ENCODE assay signal across 21 mouse cellular contexts in genomic region chr11:114322627-114323026, GRCm38 (mm10).
A peak's percentile ranks its signal among the peaks of the same experiment; 100 is the strongest.
DNase-seq lines count a peak whose midpoint lies in the region; ATAC-seq and TF ChIP-seq lines count a peak whose summit lies in the region.
"Had no signal": no experiment of that assay in that cellular context is flagged by ENCODE, and none has a peak within 500 bp of the region (broad histone marks: within the 10 kb centered on the region; RNA-seq: fewer than 3 reads in every experiment).

No protein-coding gene starts in this region.

- H3K4me3 ChIP-seq in heart, embryonic 15.5 days, result no peak overlapping the region
- no peak overlapping the region for H3K4me3 ChIP-seq in thymus, adult 2 months (ENCODE audit: control insufficient read depth, insufficient read depth, low read length)
- H3K4me3 ChIP-seq in liver, embryonic 16.5 days (ENCODE audit: low read depth, low read length), result no peak overlapping the region
- no peak overlapping the region for H3K4me3 ChIP-seq in lung, postnatal 0 days (ENCODE audit: low read depth, low read length)
- H3K4me3 ChIP-seq: forebrain, embryonic 12.5 days; megakaryocyte, embryonic 14.5 days; midbrain, embryonic 15.5 days; myocyte; neural tube, embryonic 15.5 days; stomach, embryonic 15.5 days had no signal

- H3K27ac ChIP-seq in heart, embryonic 15.5 days, result no peak overlapping the region
- H3K27ac ChIP-seq in thymus, adult 2 months (ENCODE audit: control insufficient read depth, insufficient read depth, low read length), result no peak overlapping the region
- H3K27ac ChIP-seq in liver, embryonic 16.5 days (ENCODE audit: low read length), result no peak overlapping the region
- H3K27ac ChIP-seq in lung, postnatal 0 days (ENCODE audit: low read length), result no peak overlapping the region
- H3K27ac ChIP-seq: forebrain, embryonic 12.5 days; midbrain, embryonic 15.5 days; neural tube, embryonic 15.5 days; stomach, embryonic 15.5 days had no signal

- no peak for DNase-seq in heart, postnatal 14 days
- peak; percentile 18 for DNase-seq in thymus, postnatal 4 days
- no peak for DNase-seq in thymus, adult 2 months
- DNase-seq in retina, embryonic 14.5 days (ENCODE audit: low spot score), result no peak
- no peak for DNase-seq in adrenal gland, postnatal 14 days
- DNase-seq in lung, postnatal 0 days (ENCODE audit: low spot score), result no peak
- DNase-seq: cerebellum, adult 8-10 months; gastrocnemius, postnatal 14 days; heart, postnatal 10 days; kidney, adult 11 months; right cerebral cortex, postnatal 14 days; thymus, adult 18-20 months had no signal

- TF ChIP-seq EP300 in lung, postnatal 0 days (IDR thresholded peaks at IDR 0.05), result no peak

- no peak for TF ChIP-seq POLR2A in thymus, adult 2 months (IDR thresholded peaks at IDR 0.05; ENCODE audit: control insufficient read depth, extremely low read depth, insufficient read depth, low read length, poor library complexity)

- 70% methylated on average over 4 of the region's 4 CpGs for WGBS in heart, embryonic 15.5 days
- 7% methylated on average over 4 of the region's 4 CpGs for WGBS in thymus, adult 2 months
- WGBS in liver, embryonic 16.5 days (ENCODE audit: insufficient replicate concordance), result 21% methylated on average over 4 of the region's 4 CpGs
- 77% methylated on average over 4 of the region's 4 CpGs for WGBS in lung, postnatal 0 days

- H3K4me1 ChIP-seq in heart, embryonic 15.5 days (replicated peaks), result peaks cover 3% of the 10 kb centered on the region; the same call in 1 of the 2 replicates
- peaks cover 24% of the 10 kb centered on the region for H3K4me1 ChIP-seq in thymus, adult 2 months (replicated peaks; ENCODE audit: control insufficient read depth, insufficient read depth, low read length)
- no peaks in the 10 kb centered on the region for H3K4me1 ChIP-seq in liver, embryonic 16.5 days (ENCODE audit: control insufficient read depth, low read depth, low read length)
- no peaks in the 10 kb centered on the region for H3K4me1 ChIP-seq in lung, postnatal 0 days (ENCODE audit: insufficient read depth, low read depth, low read length)
- H3K4me1 ChIP-seq: stomach, embryonic 15.5 days had no signal

- no peaks in the 10 kb centered on the region for H3K9me3 ChIP-seq in heart, embryonic 15.5 days (replicated peaks)
- H3K9me3 ChIP-seq in liver, embryonic 16.5 days (replicated peaks; ENCODE audit: control insufficient read depth, low read length), result no peaks in the 10 kb centered on the region
- H3K9me3 ChIP-seq in lung, postnatal 0 days (ENCODE audit: low read length), result no peaks in the 10 kb centered on the region
- H3K9me3 ChIP-seq: forebrain, embryonic 12.5 days; midbrain, embryonic 15.5 days; neural tube, embryonic 15.5 days; stomach, embryonic 15.5 days had no signal

- no peaks in the 10 kb centered on the region for H3K36me3 ChIP-seq in heart, embryonic 15.5 days
- H3K36me3 ChIP-seq in thymus, adult 2 months (ENCODE audit: control insufficient read depth, insufficient read depth, low read length), result no peaks in the 10 kb centered on the region
- no peaks in the 10 kb centered on the region for H3K36me3 ChIP-seq in liver, embryonic 16.5 days (ENCODE audit: control insufficient read depth, insufficient read depth)
- no peaks in the 10 kb centered on the region for H3K36me3 ChIP-seq in lung, postnatal 0 days (ENCODE audit: insufficient read depth, low read length)
- H3K36me3 ChIP-seq: forebrain, embryonic 12.5 days; midbrain, embryonic 15.5 days; neural tube, embryonic 15.5 days; stomach, embryonic 15.5 days had no signal

- no peak overlapping the region for H3K4me2 ChIP-seq in heart, embryonic 15.5 days
- H3K4me2 ChIP-seq in liver, embryonic 16.5 days (ENCODE audit: low read depth, low read length), result no peak overlapping the region
- no peak overlapping the region for H3K4me2 ChIP-seq in lung, postnatal 0 days (replicated peaks; ENCODE audit: low read depth, low read length)
- H3K4me2 ChIP-seq: forebrain, embryonic 12.5 days; midbrain, embryonic 15.5 days; neural tube, embryonic 15.5 days; stomach, embryonic 15.5 days had no signal

- TF ChIP-seq CTCF in thymus, adult 2 months (IDR thresholded peaks at IDR 0.05; ENCODE audit: borderline replicate concordance, control insufficient read depth, extremely low read depth, insufficient read depth, low read length, poor library complexity), result no peak
- no peak for TF ChIP-seq CTCF in lung, postnatal 0 days (IDR thresholded peaks at IDR 0.05)

- ATAC-seq in heart, embryonic 15.5 days (replicated peaks; ENCODE audit: insufficient number of reproducible peaks, insufficient read depth, low FRiP score, low read depth), result peak; percentile 39; the same call in 1 of the 2 replicates
- ATAC-seq in liver, embryonic 16.5 days (ENCODE audit: low read depth), result peak; percentile 47
- ATAC-seq in lung, postnatal 0 days, result no peak
- ATAC-seq: hindbrain, embryonic 16.5 days; midbrain, embryonic 15.5 days had no signal

- no peak overlapping the region for H3K9ac ChIP-seq in heart, embryonic 15.5 days
- no peak overlapping the region for H3K9ac ChIP-seq in liver, embryonic 16.5 days (ENCODE audit: low read depth, low read length)
- H3K9ac ChIP-seq in lung, postnatal 0 days (replicated peaks; ENCODE audit: low read depth), result no peak overlapping the region
- H3K9ac ChIP-seq: forebrain, embryonic 12.5 days; midbrain, embryonic 15.5 days; neural tube, embryonic 15.5 days; stomach, embryonic 15.5 days had no signal

- intact Hi-C loops in heart, postnatal 14 days (cut with DNase I), result no loop called here

- H3K27me3 ChIP-seq in heart, embryonic 15.5 days, result no peaks in the 10 kb centered on the region
- no peaks in the 10 kb centered on the region for H3K27me3 ChIP-seq in thymus, adult 2 months (ENCODE audit: control insufficient read depth, insufficient read depth, low read length)
- H3K27me3 ChIP-seq in liver, embryonic 16.5 days (ENCODE audit: control insufficient read depth, insufficient read depth, low read depth, low read length), result no peaks in the 10 kb centered on the region
- H3K27me3 ChIP-seq in lung, postnatal 0 days (replicated peaks; ENCODE audit: insufficient read depth, low read length), result no peaks in the 10 kb centered on the region
- H3K27me3 ChIP-seq: forebrain, embryonic 12.5 days; midbrain, embryonic 15.5 days; neural tube, embryonic 15.5 days; stomach, embryonic 15.5 days had no signal
